8 mouse cellular contexts compared by ENCODE assay signal in genomic region chr1:186833896-186834800, GRCm38 (mm10).
DNase-seq lines count a peak whose midpoint lies in the region; ATAC-seq and TF ChIP-seq lines count a peak whose summit lies in the region.

No protein-coding gene starts in this region.

- no peak for TF ChIP-seq CTCF in olfactory bulb, adult 2 months (IDR thresholded peaks at IDR 0.05; ENCODE audit: insufficient read depth, low read depth, low read length)

- DNase-seq in liver, embryonic 11.5 days (ENCODE audit: low spot score): peak; percentile 54
- DNase-seq in liver: no peak
- DNase-seq in embryo, embryonic 11 days: peak; percentile 65
- DNase-seq in limb, embryonic 14.5 days (ENCODE audit: low spot score): peak; percentile 17
- no peak for DNase-seq in urinary bladder, postnatal 25 days (ENCODE audit: low spot score)
- DNase-seq in spleen, postnatal 10 days (ENCODE audit: low spot score in 2 of 2): no peak

- H3K4me1 ChIP-seq in liver, embryonic 11.5 days (replicated peaks; ENCODE audit: control insufficient read depth, insufficient read depth, low read length): 0 out of 2 replicates have a peak, but pooled peaks cover 3% of the 10 kb centered on the region
- peaks cover 0 to 9% of the 10 kb centered on the region in 2 experiments; a peak in 2 of 4 replicates for H3K4me1 ChIP-seq in heart, embryonic 14.5 days (ENCODE audit: control insufficient read depth in 2 of 2, insufficient read depth in 2 of 2, low read length in 2 of 2)
- peaks cover 6% of the 10 kb centered on the region; the same call in 1 of the 2 replicates for H3K4me1 ChIP-seq in limb, embryonic 14.5 days (ENCODE audit: control insufficient read depth, insufficient read depth, low read length)
- peaks cover 15% of the 10 kb centered on the region for H3K4me1 ChIP-seq in olfactory bulb, adult 2 months (ENCODE audit: control insufficient read depth, insufficient read depth, low read length)

- no peak overlapping the region for H3K27ac ChIP-seq in liver, embryonic 11.5 days (ENCODE audit: low read depth, low read length)
- no peak overlapping the region for H3K27ac ChIP-seq in heart, embryonic 14.5 days (replicated peaks in 1 of 2; ENCODE audit: control insufficient read depth in 1 of 2, insufficient read depth in 1 of 2, low read depth in 2 of 2, low read length in 2 of 2)
- no peak overlapping the region for H3K27ac ChIP-seq in limb, embryonic 14.5 days (replicated peaks; ENCODE audit: low read depth, low read length)
- no peak overlapping the region for H3K27ac ChIP-seq in olfactory bulb, adult 2 months (ENCODE audit: insufficient read depth, low read depth, low read length)

- TF ChIP-seq POLR2A in limb, embryonic 14.5 days (IDR thresholded peaks at IDR 0.05; ENCODE audit: borderline replicate concordance, extremely low read depth, insufficient read depth, insufficient read length): no peak
- no peak for TF ChIP-seq POLR2A in olfactory bulb, adult 2 months (IDR thresholded peaks at IDR 0.05; ENCODE audit: insufficient read depth, low read depth, low read length)

- H3K9ac ChIP-seq in liver, embryonic 11.5 days (ENCODE audit: low read depth, low read length): no peak overlapping the region
- H3K9ac ChIP-seq in heart, embryonic 14.5 days (ENCODE audit: low read length): peak overlapping the region; percentile 65
- peak overlapping the region; percentile 53 for H3K9ac ChIP-seq in limb, embryonic 14.5 days (ENCODE audit: low read depth, low read length, severe bottlenecking)

- peak overlapping the region; percentile 78 for H3K4me2 ChIP-seq in liver, embryonic 11.5 days
- H3K4me2 ChIP-seq in heart, embryonic 14.5 days (ENCODE audit: low read length): peak overlapping the region; percentile 98
- peak overlapping the region; percentile 69 for H3K4me2 ChIP-seq in limb, embryonic 14.5 days (replicated peaks; ENCODE audit: low read depth, low read length, severe bottlenecking)

- peaks cover 22% of the 10 kb centered on the region for H3K27me3 ChIP-seq in liver, embryonic 11.5 days (replicated peaks; ENCODE audit: control insufficient read depth, insufficient read depth, low read length)
- H3K27me3 ChIP-seq in heart, embryonic 14.5 days (ENCODE audit: control insufficient read depth, insufficient read depth, low read length): no peaks in the 10 kb centered on the region
- H3K27me3 ChIP-seq in limb, embryonic 14.5 days (ENCODE audit: control insufficient read depth, insufficient read depth, low read length): peaks cover 25% of the 10 kb centered on the region; the same call in 1 of the 2 replicates

- peak overlapping the region; percentile 41 for H3K4me3 ChIP-seq in liver, embryonic 11.5 days (ENCODE audit: low read depth, low read length)
- peak overlapping the region; percentile 36 to 46 for H3K4me3 ChIP-seq in heart, embryonic 14.5 days (ENCODE audit: control insufficient read depth in 1 of 2, insufficient read depth in 1 of 2, low read depth in 1 of 2, low read length in 2 of 2)
- H3K4me3 ChIP-seq in limb, embryonic 14.5 days (replicated peaks; ENCODE audit: low read length): peak overlapping the region; percentile 41
- peak overlapping the region; percentile 17 for H3K4me3 ChIP-seq in olfactory bulb, adult 2 months (ENCODE audit: insufficient read depth, low read depth, low read length)

- H3K36me3 ChIP-seq in liver, embryonic 11.5 days (ENCODE audit: control insufficient read depth, insufficient read depth, low read length): no peaks in the 10 kb centered on the region
- no peaks in the 10 kb centered on the region for H3K36me3 ChIP-seq in heart, embryonic 14.5 days (ENCODE audit: control insufficient read depth, insufficient read depth, low read length)
- H3K36me3 ChIP-seq in limb, embryonic 14.5 days (ENCODE audit: control insufficient read depth, insufficient read depth, low read length): no peaks in the 10 kb centered on the region

- no peaks in the 10 kb centered on the region for H3K9me3 ChIP-seq in liver, embryonic 11.5 days (ENCODE audit: control insufficient read depth, low read length)
- H3K9me3 ChIP-seq in heart, embryonic 14.5 days (ENCODE audit: control insufficient read depth, low read length): no peaks in the 10 kb centered on the region
- no peaks in the 10 kb centered on the region for H3K9me3 ChIP-seq in limb, embryonic 14.5 days (ENCODE audit: control insufficient read depth, low read length)

- under 1% methylated on average over 43 of the region's 43 CpGs for WGBS in liver, embryonic 11.5 days
- WGBS in heart, embryonic 14.5 days: 1% methylated on average over 43 of the region's 43 CpGs
- WGBS in limb, embryonic 14.5 days: under 1% methylated on average over 38 of the region's 43 CpGs
- WGBS in olfactory bulb, adult 2 months: 5% methylated on average over 43 of the region's 43 CpGs

- peak; percentile 26; the same call in 1 of the 2 replicates for ATAC-seq in liver, embryonic 11.5 days (replicated peaks; ENCODE audit: low FRiP score)
- no peak for ATAC-seq in heart, embryonic 14.5 days (ENCODE audit: insufficient number of reproducible peaks, insufficient read depth, low FRiP score, low read depth)
- ATAC-seq in limb, embryonic 14.5 days (ENCODE audit: low FRiP score, low read depth): no peak

Comparison
In these comparisons a context has a peak if more than half of its experiments do, and no peak if none do; other contexts are left out.
1. DNase-seq: peak in liver, embryonic 11.5 days (single experiment), embryo, embryonic 11 days (single experiment) and limb, embryonic 14.5 days (single experiment); none in liver (single experiment), urinary bladder, postnatal 25 days (single experiment) and spleen, postnatal 10 days (0 of 2).
2. Peak in every context shown above with its lines, with median percentiles within 50 percentile points of each other: H3K4me2 ChIP-seq and H3K4me3 ChIP-seq.